Comparison of ENCODE assay signal across 19 mouse cellular contexts in genomic region chr10:121120751-121121150, GRCm38 (mm10).
DNase-seq lines count a peak whose midpoint lies in the region; ATAC-seq and TF ChIP-seq lines count a peak whose summit lies in the region.
"Had no signal": no experiment of that assay in that cellular context is flagged by ENCODE, and none has a peak within 500 bp of the region (broad histone marks: within the 10 kb centered on the region; RNA-seq: fewer than 3 reads in every experiment).

No protein-coding gene starts in this region.

- H3K4me3 ChIP-seq in intestine, embryonic 14.5 days (ENCODE audit: low read depth, low read length) = no peak overlapping the region
- no peak overlapping the region for H3K4me3 ChIP-seq in intestine, embryonic 16.5 days (ENCODE audit: low read length)
- H3K4me3 ChIP-seq in liver, adult 2 months (ENCODE audit: insufficient read depth, low read depth, low read length) = no peak overlapping the region

- no peak overlapping the region for H3K9ac ChIP-seq in intestine, embryonic 14.5 days (ENCODE audit: low read length)
- no peak overlapping the region for H3K9ac ChIP-seq in intestine, embryonic 16.5 days (ENCODE audit: low read depth, low read length)
- no peak overlapping the region for H3K9ac ChIP-seq in liver, adult 2 months (ENCODE audit: low read depth, low read length)

- no peaks in the 10 kb centered on the region for H3K36me3 ChIP-seq in intestine, embryonic 14.5 days (ENCODE audit: control insufficient read depth, insufficient read depth, low read length)
- no peaks in the 10 kb centered on the region for H3K36me3 ChIP-seq in intestine, embryonic 16.5 days (ENCODE audit: control insufficient read depth, insufficient read depth, low read length)
- H3K36me3 ChIP-seq in liver, adult 2 months (ENCODE audit: control insufficient read depth, insufficient read depth, low read length) = no peaks in the 10 kb centered on the region
- H3K36me3 ChIP-seq: G1E had no signal

- WGBS in intestine, embryonic 14.5 days = 89% methylated on average over 6 of the region's 6 CpGs
- WGBS in intestine, embryonic 16.5 days = 84% methylated on average over 6 of the region's 6 CpGs
- 21% methylated on average over 6 of the region's 6 CpGs for WGBS in liver, adult 2 months

- TF ChIP-seq CTCF in liver, adult 2 months (IDR thresholded peaks at IDR 0.05; ENCODE audit: low read depth, low read length) = no peak

- no peaks in the 10 kb centered on the region for H3K9me3 ChIP-seq in intestine, embryonic 14.5 days (ENCODE audit: control insufficient read depth, low read length)
- no peaks in the 10 kb centered on the region for H3K9me3 ChIP-seq in intestine, embryonic 16.5 days (ENCODE audit: control insufficient read depth, low read length)

- DNase-seq in intestine, embryonic 14.5 days (ENCODE audit: low spot score) = peak; percentile 29
- peak; percentile 94 for DNase-seq in liver, adult 2 months (ENCODE audit: extremely low read depth, low read depth, low spot score)
- DNase-seq in liver = no peak
- DNase-seq: adrenal gland, adult 2 months; adrenal gland, adult 8-10 months; adrenal gland, postnatal 10 days; adrenal gland, postnatal 14 days; adrenal gland, postnatal 25 days; adrenal gland, postnatal 36 days; B cell, adult 2 months; cerebellum, adult 11 months; cerebellum, adult 11-12 months; cerebellum, adult 18-20 months had no signal

- no peak overlapping the region for H3K27ac ChIP-seq in intestine, embryonic 14.5 days (ENCODE audit: low read depth)
- H3K27ac ChIP-seq in intestine, embryonic 16.5 days (ENCODE audit: low read length) = no peak overlapping the region
- H3K27ac ChIP-seq in liver, adult 2 months (replicated peaks; ENCODE audit: insufficient read depth, low read depth, low read length) = no peak overlapping the region

- no peak for ATAC-seq in intestine, embryonic 14.5 days (replicated peaks; ENCODE audit: low FRiP score, low TSS enrichment, low read depth)
- ATAC-seq in intestine, embryonic 16.5 days = no peak
- ATAC-seq: activated CD4-positive, CD25-positive, alpha-beta regulatory T cell, adult 4 months; CD4-positive, CD25-positive, alpha-beta regulatory T cell, adult 4 months; Patski had no signal

- no peaks in the 10 kb centered on the region for H3K27me3 ChIP-seq in intestine, embryonic 14.5 days (replicated peaks; ENCODE audit: control insufficient read depth, insufficient read depth, low read length)
- H3K27me3 ChIP-seq in intestine, embryonic 16.5 days (replicated peaks; ENCODE audit: control insufficient read depth, insufficient read depth, low read length) = no peaks in the 10 kb centered on the region
- no peaks in the 10 kb centered on the region for H3K27me3 ChIP-seq in liver, adult 2 months (ENCODE audit: control insufficient read depth, insufficient read depth, low read length)
- H3K27me3 ChIP-seq: CH12.LX had no signal

- no peak overlapping the region for H3K4me2 ChIP-seq in intestine, embryonic 14.5 days (ENCODE audit: low read length)
- H3K4me2 ChIP-seq in intestine, embryonic 16.5 days (ENCODE audit: low read depth, low read length) = no peak overlapping the region

- no peaks in the 10 kb centered on the region for H3K4me1 ChIP-seq in intestine, embryonic 14.5 days (replicated peaks; ENCODE audit: control insufficient read depth, insufficient read depth, low read length)
- no peaks in the 10 kb centered on the region for H3K4me1 ChIP-seq in intestine, embryonic 16.5 days (ENCODE audit: control insufficient read depth, insufficient read depth, low read length)
- peaks cover 8% of the 10 kb centered on the region for H3K4me1 ChIP-seq in liver, adult 2 months (ENCODE audit: control insufficient read depth, insufficient read depth, low read length)

- H3K79me2 ChIP-seq in liver, adult 2 months (ENCODE audit: control insufficient read depth, insufficient read depth, low read length) = no peaks in the 10 kb centered on the region

- no peak for TF ChIP-seq POLR2A in liver, adult 2 months (IDR thresholded peaks at IDR 0.05; ENCODE audit: extremely low read depth, insufficient read depth, low read length)
